12 mouse cellular contexts compared by ENCODE assay signal in the genomic region with DNA sequence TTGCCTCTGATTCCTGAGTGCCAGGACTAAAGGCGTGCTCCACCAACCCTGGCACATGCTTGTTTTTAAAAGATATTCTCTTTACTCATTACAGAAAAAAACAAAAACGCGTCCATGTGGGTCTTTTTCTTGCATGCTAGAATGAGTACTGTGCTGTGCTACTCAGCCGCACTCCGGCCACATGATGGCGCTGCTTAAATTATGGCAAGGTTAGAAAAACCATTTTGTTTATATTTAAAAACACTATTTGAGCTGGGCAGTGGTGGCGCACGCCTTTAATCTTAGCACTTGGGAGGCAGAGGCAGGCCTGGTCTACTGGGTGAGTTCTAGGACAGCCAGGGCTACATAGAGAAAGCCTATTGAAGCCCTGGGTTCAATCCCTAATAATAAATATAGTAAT. TPM values are rescaled to one million over a fixed set of nuclear protein-coding genes. Genes with fewer than 3 reads are reported as not detected.
DNase-seq lines count a peak whose midpoint lies in the region; ATAC-seq and TF ChIP-seq lines count a peak whose summit lies in the region.
"Had no signal": no experiment of that assay in that cellular context is flagged by ENCODE, and none has a peak within 500 bp of the region (broad histone marks: within the 10 kb centered on the region; RNA-seq: fewer than 3 reads in every experiment).

No protein-coding gene starts in this region.

- peaks cover 5% of the 10 kb centered on the region for H3K36me3 ChIP-seq in kidney, adult 2 months (ENCODE audit: control insufficient read depth, insufficient read depth, low read length)
- peaks cover 17% of the 10 kb centered on the region for H3K36me3 ChIP-seq in spleen, adult 2 months (ENCODE audit: control insufficient read depth, insufficient read depth, low read length)
- H3K36me3 ChIP-seq in small intestine, adult 2 months (ENCODE audit: control insufficient read depth, insufficient read depth, low read length): peaks cover 80% of the 10 kb centered on the region

- WGBS in kidney, adult 2 months: 73% methylated on average over 8 of the region's 8 CpGs
- 60% methylated on average over 8 of the region's 8 CpGs for WGBS in spleen, adult 2 months
- WGBS in small intestine, adult 2 months: 74% methylated on average over 8 of the region's 8 CpGs

- no peak for ATAC-seq in CD4-positive, CD25-positive, alpha-beta regulatory T cell, adult 4 months
- ATAC-seq: activated CD4-positive, CD25-positive, alpha-beta regulatory T cell, adult 4 months; midbrain, embryonic 15.5 days had no signal

- H3K4me1 ChIP-seq in kidney, adult 2 months (ENCODE audit: control insufficient read depth, insufficient read depth, low read length): no peaks in the 10 kb centered on the region
- no peaks in the 10 kb centered on the region for H3K4me1 ChIP-seq in spleen, adult 2 months (ENCODE audit: control insufficient read depth, insufficient read depth, insufficient read length)
- H3K4me1 ChIP-seq in small intestine, adult 2 months (ENCODE audit: control insufficient read depth, insufficient read depth, insufficient read length, low read length): peaks cover 5% of the 10 kb centered on the region; the same call in 1 of the 2 replicates
- H3K4me1 ChIP-seq: limb, embryonic 13.5 days had no signal

- no peak overlapping the region for H3K4me3 ChIP-seq in kidney, adult 2 months (ENCODE audit: insufficient read depth, low read depth, low read length)
- no peak overlapping the region for H3K4me3 ChIP-seq in spleen, adult 2 months (ENCODE audit: extremely low read depth, insufficient read depth, insufficient read length)
- H3K4me3 ChIP-seq in small intestine, adult 2 months (ENCODE audit: low read depth, low read length): no peak overlapping the region
- H3K4me3 ChIP-seq: limb, embryonic 13.5 days; midbrain, embryonic 15.5 days had no signal

- H3K27me3 ChIP-seq in kidney, adult 2 months (replicated peaks; ENCODE audit: control insufficient read depth, insufficient read depth, low read length): no peaks in the 10 kb centered on the region
- H3K27me3 ChIP-seq in spleen, adult 2 months (ENCODE audit: control insufficient read depth, insufficient read depth, low read length): no peaks in the 10 kb centered on the region
- H3K27me3 ChIP-seq in small intestine, adult 2 months (ENCODE audit: control insufficient read depth, insufficient read depth, low read length): no peaks in the 10 kb centered on the region
- H3K27me3 ChIP-seq: limb, embryonic 13.5 days; midbrain, embryonic 15.5 days had no signal

- TF ChIP-seq POLR2A in kidney, adult 2 months (IDR thresholded peaks at IDR 0.05; ENCODE audit: low read depth, low read length): no peak
- TF ChIP-seq POLR2A in spleen, adult 2 months (IDR thresholded peaks at IDR 0.05; ENCODE audit: low read depth, low read length): no peak
- no peak for TF ChIP-seq POLR2A in small intestine, adult 2 months (IDR thresholded peaks at IDR 0.05; ENCODE audit: low read depth, low read length)

- peak; percentile 67 for DNase-seq in CD4-positive, CD25-positive, alpha-beta regulatory T cell, adult 2 months (ENCODE audit: low read depth, low spot score)
- no peak for DNase-seq in kidney, adult 2 months
- no peak for DNase-seq in kidney, adult 9 months
- DNase-seq in spleen, adult 2 months (ENCODE audit: low read depth in 1 of 2, low spot score in 2 of 2): peak in 1 of 2 experiments; percentile 27
- no peak for DNase-seq in spleen, adult 12 weeks (ENCODE audit: low spot score)
- no peak for DNase-seq in cerebellum, postnatal 14 days
- DNase-seq: cerebellum, adult 9-10 months had no signal

- H3K27ac ChIP-seq in kidney, adult 2 months (ENCODE audit: insufficient read depth, low read depth, low read length): no peak overlapping the region
- no peak overlapping the region for H3K27ac ChIP-seq in spleen, adult 2 months (ENCODE audit: insufficient read depth, low read length)
- no peak overlapping the region for H3K27ac ChIP-seq in small intestine, adult 2 months (ENCODE audit: insufficient read depth, low read depth, low read length)
- H3K27ac ChIP-seq: limb, embryonic 13.5 days; midbrain, embryonic 15.5 days had no signal

- peak; percentile 49 for TF ChIP-seq CTCF in kidney, adult 2 months (conservative IDR thresholded peaks at IDR 0.05; ENCODE audit: insufficient read depth, insufficient read length, low read depth, low read length)
- peak; percentile 53; the same call in 1 of the 2 replicates for TF ChIP-seq CTCF in spleen, adult 2 months (IDR thresholded peaks at IDR 0.05; ENCODE audit: extremely low read depth, insufficient read depth, insufficient read length, insufficient replicate concordance)
- TF ChIP-seq CTCF in small intestine, adult 2 months (IDR thresholded peaks at IDR 0.05; ENCODE audit: extremely low read depth, insufficient read length, insufficient replicate concordance, low read depth, low read length): peak; percentile 57; the same call in 1 of the 2 replicates

RNA-seq across cellular contexts. Expression of a gene that starts 16.8 kb away (rescaled TPM):
- 100 to 1,000 TPM in 1 of 2 experiments, 10 to 100 TPM in 1; 51.3 to 100 TPM for polyA plus RNA-seq in CD4-positive, CD25-positive, alpha-beta regulatory T cell, adult 4 months (2017; shearing (Covaris generic))
- 69.2 and 71.2 TPM in 2 replicates for polyA plus RNA-seq in kidney, adult 2 months (2012; rRNA removed)
- polyA plus RNA-seq in spleen, adult 2 months (2012; rRNA removed): 269 and 299 TPM in 2 replicates
- polyA plus RNA-seq in small intestine, adult 2 months (2012; rRNA removed): 107 and 148 TPM in 2 replicates

RNA-seq across cellular contexts. Expression of a gene that starts 22.4 kb away (rescaled TPM):
- 100 to 1,000 TPM; 219 to 234 TPM for polyA plus RNA-seq in CD4-positive, CD25-positive, alpha-beta regulatory T cell, adult 4 months (2017; shearing (Covaris generic))
- polyA plus RNA-seq in kidney, adult 2 months (2012; rRNA removed): 678 and 742 TPM in 2 replicates
- 120 and 161 TPM in 2 replicates for polyA plus RNA-seq in spleen, adult 2 months (2012; rRNA removed)
- 303 and 423 TPM in 2 replicates for polyA plus RNA-seq in small intestine, adult 2 months (2012; rRNA removed)

RNA-seq across cellular contexts. Expression of a gene that starts 38.6 kb away (rescaled TPM):
- polyA plus RNA-seq in CD4-positive, CD25-positive, alpha-beta regulatory T cell, adult 4 months (2017; shearing (Covaris generic)): 1 to 10 TPM; 2.5 to 3.7 TPM
- polyA plus RNA-seq in kidney, adult 2 months (2012; rRNA removed): 65.0 and 72.0 TPM in 2 replicates
- 21.2 and 23.0 TPM in 2 replicates for polyA plus RNA-seq in spleen, adult 2 months (2012; rRNA removed)
- 85.2 and 214 TPM in 2 replicates for polyA plus RNA-seq in small intestine, adult 2 months (2012; rRNA removed)

RNA-seq across cellular contexts. Expression of a gene that starts 39.4 kb away (rescaled TPM):
- under 1 TPM in 1 of 2 experiments, not detected in 1; 0.85 TPM for polyA plus RNA-seq in CD4-positive, CD25-positive, alpha-beta regulatory T cell, adult 4 months (2017; shearing (Covaris generic))
- polyA plus RNA-seq in kidney, adult 2 months (2012; rRNA removed): 17.4 and 19.4 TPM in 2 replicates
- 24.6 and 26.1 TPM in 2 replicates for polyA plus RNA-seq in spleen, adult 2 months (2012; rRNA removed)
- polyA plus RNA-seq in small intestine, adult 2 months (2012; rRNA removed): 32.8 and 43.0 TPM in 2 replicates

RNA-seq across cellular contexts. Expression of a gene that starts 44.8 kb away (rescaled TPM):
- 10 to 100 TPM; 20.8 to 54.2 TPM for polyA plus RNA-seq in CD4-positive, CD25-positive, alpha-beta regulatory T cell, adult 4 months (2017; shearing (Covaris generic))
- polyA plus RNA-seq in kidney, adult 2 months (2012; rRNA removed): 52.3 and 55.7 TPM in 2 replicates
- polyA plus RNA-seq in spleen, adult 2 months (2012; rRNA removed): 753 and 934 TPM in 2 replicates
- 108 and 140 TPM in 2 replicates for polyA plus RNA-seq in small intestine, adult 2 months (2012; rRNA removed)
